Mouse (Mus musculus) lung, adult 2 months (tissue): ENCODE data around the gene B3gnt2.

ENCODE experiments used
- CTCF ChIP-seq: fragments of 200-500 bp; IDR thresholded peaks from 2 replicates; pipeline ENCODE4 v1.5.1; 2011; ENCODE audit warnings: mild to moderate bottlenecking, low read length, control low read depth; ENCODE audit not compliant: insufficient read depth
- POLR2A ChIP-seq: fragments of 200-500 bp; IDR thresholded peaks from 2 replicates; pipeline ENCODE4 v1.6.1; 2011; ENCODE audit warnings: low read depth, mild to moderate bottlenecking, control low read depth, low read length, borderline replicate concordance; ENCODE audit errors: extremely low read depth

DNA sequence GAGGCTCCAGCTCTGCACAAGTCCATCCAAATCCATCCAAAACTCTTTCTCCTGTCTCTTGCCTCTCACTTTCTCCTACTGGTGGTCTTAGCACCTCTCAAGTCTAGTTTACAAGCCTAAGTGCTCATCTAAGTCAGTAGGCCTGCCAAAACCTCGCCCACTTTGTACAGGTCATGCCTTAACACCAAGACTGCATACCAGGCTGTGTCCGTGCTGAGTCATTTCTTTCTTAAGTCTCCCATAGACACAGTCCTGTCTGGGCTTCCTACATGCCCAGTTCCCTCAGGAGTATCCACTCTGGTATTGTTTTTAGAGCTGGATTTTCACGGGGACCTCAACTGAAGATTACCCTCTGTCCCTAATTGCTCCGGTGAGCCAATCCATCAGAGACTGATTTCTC, 127.9 kb downstream of the B3gnt2 start:
- TF ChIP-seq CTCF (no peak), POLR2A (no peak)
